Mouse (Mus musculus): ENCODE measurements at regions not wholly inside any gene's neighbourhood (a gene's known extent, or its start where the extent isn't known, plus 50 kb on each side); places are given as distances from the start of the nearest gene placed in this dataset.

DNA sequence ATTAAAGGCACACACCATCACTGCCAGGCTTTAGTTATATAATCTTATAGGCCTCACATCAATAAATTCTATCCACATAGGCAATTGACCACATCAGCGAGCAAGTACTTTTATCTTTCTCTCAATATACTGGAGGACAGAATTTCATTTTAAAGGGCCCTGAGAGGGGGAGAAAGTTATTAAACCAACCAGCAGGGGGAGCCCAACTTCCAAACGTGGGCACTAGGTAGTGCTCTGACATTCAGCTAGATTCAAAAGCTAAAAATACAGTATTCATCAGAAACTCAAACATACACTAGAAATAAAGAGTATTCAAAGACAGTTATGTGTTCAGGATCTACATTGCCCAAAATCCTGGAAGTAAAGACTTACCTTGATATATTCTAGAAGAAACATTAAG is 595.7 kb downstream of the Gm19410 start:
- in situ Hi-C loops (cut with MboI; ENCODE audit: unreplicated experiment in 2 of 2): loop anchor here (5.0 to 25.0 kb wide), 3 partner anchors 161 to 701 kb away; no protein-coding TSS in a partner anchor

DNA sequence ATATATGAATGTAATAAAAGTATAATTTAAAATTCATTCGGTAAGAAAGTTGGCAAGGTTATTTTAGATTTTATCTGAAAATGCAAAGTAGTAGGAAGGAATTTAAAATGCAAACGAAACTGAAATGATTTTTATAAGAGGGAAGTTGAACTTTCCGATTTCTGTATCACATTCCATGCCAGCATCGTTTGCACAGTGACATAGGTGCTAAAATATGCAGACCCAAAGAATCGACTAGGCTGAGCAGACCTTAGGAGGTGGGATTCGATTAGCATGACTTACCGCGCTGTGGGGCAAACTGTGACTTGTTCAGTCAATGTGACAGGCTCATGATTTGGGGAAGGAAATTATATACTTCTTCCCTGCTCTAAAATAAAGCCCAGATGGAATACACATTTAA is 596.2 kb downstream of the Gm19410 start:
- in situ Hi-C loops (cut with MboI; ENCODE audit: unreplicated experiment in 2 of 2): loop anchor here (5.0 to 25.0 kb wide), 3 partner anchors 160 to 700 kb away; no protein-coding TSS in a partner anchor

DNA sequence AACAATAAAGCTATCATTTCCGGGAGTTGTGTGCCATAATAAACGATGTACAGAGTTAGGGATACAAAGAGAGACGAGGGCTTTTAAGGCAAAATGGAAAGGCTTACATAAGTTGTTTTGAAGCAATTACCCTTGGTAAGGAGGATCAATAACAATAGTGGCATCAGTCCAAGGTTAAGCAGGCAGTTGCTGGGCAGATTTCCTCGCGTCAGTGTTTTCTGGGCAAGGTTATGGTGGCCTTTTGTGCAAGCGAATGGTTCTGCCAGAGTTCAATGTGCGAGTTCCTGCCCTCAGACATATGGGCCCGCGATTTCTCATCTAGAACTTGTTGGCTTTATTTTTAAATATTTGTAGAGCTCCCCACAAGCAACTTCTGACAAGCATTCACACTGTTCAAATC is 597.7 kb downstream of the Gm19410 start:
- in situ Hi-C loops (cut with MboI; ENCODE audit: unreplicated experiment in 2 of 2): loop anchor here (5.0 to 25.0 kb wide), 3 partner anchors 159 to 699 kb away; no protein-coding TSS in a partner anchor

DNA sequence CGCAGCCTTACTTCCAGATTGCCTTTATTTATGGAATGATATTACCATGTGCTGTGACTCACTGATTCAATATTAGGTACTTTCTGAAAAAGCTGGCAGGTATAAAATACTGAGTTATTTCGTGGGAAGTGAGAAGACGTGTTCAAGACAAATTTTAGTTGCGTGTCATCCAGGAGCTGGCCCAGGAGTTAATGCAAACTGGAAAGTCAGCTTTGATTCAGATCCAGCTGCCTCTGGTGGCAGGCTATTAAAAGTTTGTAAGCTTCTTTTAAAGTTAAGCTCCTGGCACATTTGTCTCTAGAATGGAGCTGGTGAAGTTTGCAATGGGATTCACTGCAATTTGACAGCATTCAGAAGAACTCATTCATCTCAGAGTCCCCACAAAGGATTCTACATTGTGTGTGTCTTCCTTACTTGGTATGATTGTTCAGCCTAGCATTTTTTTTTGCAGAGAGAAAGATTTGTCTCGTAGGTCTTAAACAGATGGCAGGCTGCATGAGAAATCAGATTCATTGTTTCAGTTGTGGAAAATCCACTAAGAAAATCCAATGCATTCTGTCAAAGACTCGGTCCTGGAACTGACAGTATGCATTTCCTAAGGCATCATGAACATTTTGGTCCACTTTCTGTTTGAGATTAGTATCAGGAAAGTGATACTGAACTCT is 599.1 kb downstream of the Gm19410 start:
- in situ Hi-C loops (cut with MboI; ENCODE audit: unreplicated experiment in 2 of 2): loop anchor here (5.0 to 25.0 kb wide), 4 partner anchors 88 to 698 kb away; no protein-coding TSS in a partner anchor

DNA sequence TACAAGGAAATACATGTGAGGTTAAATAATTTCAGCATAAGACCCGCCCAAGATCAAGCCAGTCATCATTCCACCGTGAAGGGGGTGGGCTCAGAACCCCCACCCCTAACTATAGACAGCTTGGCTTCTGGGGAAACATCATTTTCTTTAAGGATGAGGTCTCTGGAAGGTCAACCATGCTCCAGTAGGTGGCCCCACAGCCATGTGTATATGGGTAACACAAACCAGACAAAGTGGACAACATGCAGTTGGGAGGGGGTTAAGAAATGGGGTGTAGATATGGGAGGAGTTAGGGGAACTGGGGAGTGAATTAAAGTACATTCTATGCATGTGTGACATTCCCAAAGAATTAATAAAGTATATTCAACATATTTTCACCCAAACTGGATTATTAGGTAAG is 600.4 kb downstream of the Gm19410 start:
- in situ Hi-C loops (cut with MboI; ENCODE audit: unreplicated experiment in 2 of 2): loop anchor here (5.0 to 25.0 kb wide), 2 partner anchors 86 to 471 kb away; no protein-coding TSS in a partner anchor

DNA sequence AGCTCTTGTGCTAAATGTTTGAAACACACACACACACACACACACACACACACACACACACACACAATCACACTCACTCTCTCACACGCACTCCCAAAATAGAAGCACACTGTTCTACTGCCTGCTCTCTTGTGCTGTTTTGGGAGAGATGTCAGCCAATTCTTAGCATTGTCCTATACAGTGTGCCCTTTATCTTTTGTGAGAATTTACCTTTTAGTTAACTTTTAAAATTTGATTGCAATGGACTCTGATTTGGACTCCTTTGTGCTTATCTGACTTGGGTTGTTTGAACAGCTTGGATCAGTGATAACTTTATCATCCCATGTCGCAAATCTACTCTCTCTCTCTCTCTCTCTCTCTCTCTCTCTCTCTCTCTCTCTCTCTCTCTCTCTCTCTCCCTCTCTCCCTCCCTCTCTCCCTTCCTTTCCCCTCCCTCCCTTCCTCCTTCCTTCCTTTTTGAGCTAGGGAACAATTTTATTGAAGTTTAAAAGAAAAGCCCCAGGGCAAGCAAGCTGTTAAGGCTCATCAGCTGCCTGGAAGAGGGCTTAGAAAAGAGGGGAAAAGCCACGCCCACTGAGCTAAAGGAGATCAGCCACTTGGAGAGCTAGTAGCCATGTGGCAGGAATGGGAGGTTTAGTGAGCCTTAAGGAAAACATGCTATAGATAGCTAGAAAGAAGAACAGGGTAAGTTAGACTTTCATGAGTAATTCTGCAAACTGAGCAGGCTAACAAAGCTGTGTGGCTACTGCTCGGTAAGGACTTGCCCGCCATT is 611.2 kb downstream of the Gm19410 start:
- in situ Hi-C loops (cut with MboI; ENCODE audit: unreplicated experiment in 2 of 2): no loop called here

DNA sequence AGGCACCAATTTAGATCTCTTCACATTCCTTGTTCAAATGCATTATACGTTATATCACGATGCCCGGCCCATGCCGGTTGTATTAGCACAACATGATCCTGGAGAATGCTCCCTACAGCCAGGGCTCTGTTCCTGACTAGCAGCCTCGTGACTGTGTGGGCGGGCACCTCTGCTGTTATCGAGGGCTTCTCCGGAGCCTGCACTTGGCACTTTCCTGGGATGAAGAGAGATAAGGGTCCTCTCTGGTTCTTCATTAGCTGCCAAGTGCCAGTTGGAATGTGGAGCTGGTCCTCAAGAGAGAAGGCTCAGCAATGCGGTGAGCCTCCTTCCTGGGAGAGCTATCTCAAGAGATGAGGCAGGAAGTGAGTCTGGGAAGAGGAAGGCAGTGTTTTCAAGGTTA is 598.9 kb upstream of the AI429214 start:
- in situ Hi-C loops (cut with MboI; ENCODE audit: unreplicated experiment in 2 of 2): no loop called here

DNA sequence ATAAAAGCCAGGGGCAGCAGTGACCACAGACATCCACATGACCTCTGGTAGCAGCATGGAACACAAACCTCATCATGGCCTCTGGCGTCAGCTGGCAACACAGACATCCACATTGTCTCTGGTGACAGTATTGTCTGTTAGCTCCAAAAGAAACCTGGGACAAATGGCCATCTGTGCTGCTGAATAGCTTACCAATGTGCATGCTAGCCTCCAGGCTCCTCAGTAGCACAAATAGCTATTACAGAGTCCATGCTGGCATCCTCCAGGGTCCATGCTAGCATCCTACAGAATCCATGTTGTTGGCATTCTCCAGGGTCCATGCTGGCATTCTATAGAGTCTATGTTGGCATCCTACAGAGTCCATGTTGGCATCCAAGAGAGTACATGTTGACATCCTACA is 596.9 kb upstream of the AI429214 start:
- in situ Hi-C loops (cut with MboI; ENCODE audit: unreplicated experiment in 2 of 2): no loop called here

DNA sequence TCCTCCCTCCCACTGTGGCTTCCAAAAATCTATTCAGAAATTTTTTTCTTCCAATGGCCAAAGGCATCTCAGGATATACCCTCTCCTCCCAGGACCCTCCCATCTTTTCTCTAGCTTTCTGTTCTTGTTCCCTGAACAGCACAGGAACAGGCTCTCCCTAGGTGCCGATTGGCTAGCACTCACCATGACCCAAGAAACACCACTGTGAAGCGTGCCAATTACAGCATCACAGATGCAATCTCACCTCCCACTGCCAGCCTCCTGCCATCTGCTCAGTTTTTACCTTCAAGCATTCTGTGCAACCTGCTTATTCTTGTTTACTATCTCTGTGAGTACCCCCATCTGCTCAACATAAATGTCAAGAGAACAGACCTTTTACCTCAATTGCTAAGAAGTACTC is 586.7 kb upstream of the AI429214 start:
- in situ Hi-C loops (cut with MboI; ENCODE audit: unreplicated experiment in 2 of 2): no loop called here

Data from v-Abl transformed pro-B cells (cell line).